Mouse (Mus musculus) hindbrain, embryonic 16.5 days (tissue): ENCODE measurements around the gene Cldn2. TPM values are rescaled to one million over a fixed set of nuclear protein-coding genes. Genes with fewer than 3 reads are reported as not detected.
A peak's percentile ranks its signal among the peaks of the same experiment; 100 is the strongest.
"Not testable (repeated sequence)": the region's sequence is repeated elsewhere in the genome, so short reads cannot be mapped to it uniquely, and the experiment has no call there.

ENCODE experiments used
- ATAC-seq: fragments of 200-750 bp; cut with Nextera tagmentation; 2 replicates; pipeline ENCODE4 v1.8.0; 2017; ENCODE audit warnings: moderate TSS enrichment, moderate library complexity
- H3K27ac ChIP-seq: fragments of 300-500 bp; sonication (generic); 2 replicates; pipeline ENCODE4 v1.5.1; 2014; ENCODE audit warnings: low read depth, mild to moderate bottlenecking, control low read depth, low read length, moderate library complexity
- H3K27me3 ChIP-seq: fragments of 300-500 bp; sonication (generic); replicated peaks from 2 replicates; pipeline ENCODE4 v1.6.1; 2014; ENCODE audit warnings: low read length; ENCODE audit not compliant: control insufficient read depth, insufficient read depth
- H3K36me3 ChIP-seq: fragments of 300-500 bp; sonication (generic); 2 replicates; pipeline ENCODE4 v1.6.1; 2014; ENCODE audit warnings: mild to moderate bottlenecking, low read length, moderate library complexity, mixed read lengths; ENCODE audit not compliant: control insufficient read depth, insufficient read depth
- H3K4me1 ChIP-seq: fragments of 300-500 bp; sonication (generic); 2 replicates; pipeline ENCODE4 v1.6.1; 2014; ENCODE audit warnings: low read depth, low read length; ENCODE audit not compliant: control insufficient read depth, insufficient read depth
- H3K4me2 ChIP-seq: fragments of 300-500 bp; sonication (generic); 2 replicates; pipeline ENCODE4 v1.6.1; 2014; ENCODE audit warnings: mild to moderate bottlenecking, low read length, control low read depth, moderate library complexity
- H3K4me3 ChIP-seq: fragments of 300-500 bp; sonication (generic); 2 replicates; pipeline ENCODE4 v1.5.1; 2014; ENCODE audit warnings: mild to moderate bottlenecking, low read length, control low read depth, moderate library complexity
- H3K9ac ChIP-seq: fragments of 300-500 bp; sonication (generic); 2 replicates; pipeline ENCODE4 v1.6.1; 2014; ENCODE audit warnings: low read depth, mild to moderate bottlenecking, control low read depth, low read length, moderate library complexity
- H3K9me3 ChIP-seq: fragments of 300-500 bp; sonication (generic); 2 replicates; pipeline ENCODE4 v1.6.1; 2014; ENCODE audit warnings: mild to moderate bottlenecking, low read length, moderate library complexity; ENCODE audit not compliant: control insufficient read depth
- WGBS: fragments of 180-500 bp; shearing (Covaris S2); extraction: QIAGEN DNeasy Blood & Tissue Kit; methylation state at CpG from one replicate; pipeline ENCODE4 v1.1.7; 2014; 5-methylcytosine and 5-hydroxymethylcytosine counted together
- polyA plus RNA-seq: library from polyadenylated mRNA; unstranded; fragments of >200 nt; fragmentation: Nextera tagmentation; extraction: Ambion mirVana; gene quantifications from 2 replicates; pipeline ENCODE4 v1.2.1, GENCODE M21; 2015

The Cldn2 gene
- 3.0 and 3.7 TPM in 2 replicates for polyA plus RNA-seq

GRCm38 (mm10) chrX:139800406-139800878 lies at the start of gene Cldn2:
Gene Cldn2, plus strand, starts transcription at chrX:139800828.
- Histone ChIP-seq H3K4me3 (no peak within 1 kb of the TSS), H3K27me3 (no peaks in the 10 kb centered on the region), H3K4me2 (no peak within 1 kb of the TSS), H3K9ac (no peak within 1 kb of the TSS), H3K4me1 (no peaks in the 10 kb centered on the region), H3K36me3 (no peaks in the 10 kb centered on the region), H3K9me3 (no peaks in the 10 kb centered on the region), H3K27ac (no peak within 1 kb of the TSS)
- ATAC-seq: no peak
- WGBS: 61% methylated on average over 7 of the region's 8 CpGs

- H3K9me3 ChIP-seq: no peaks in the 10 kb centered on the region
- H3K27ac ChIP-seq: no peak overlapping the region
- no peaks in the 10 kb centered on the region for H3K4me1 ChIP-seq
- 0% methylated on average over 1 of the region's 1 CpGs for WGBS
- H3K36me3 ChIP-seq: no peaks in the 10 kb centered on the region
- no peak overlapping the region for H3K4me2 ChIP-seq
- H3K4me3 ChIP-seq: no peak overlapping the region
- no peak for ATAC-seq
- no peaks in the 10 kb centered on the region for H3K27me3 ChIP-seq
- no peak overlapping the region for H3K9ac ChIP-seq
Measured at GRCm38 (mm10) chrX:139751855-139752254, 48.8 kb upstream of the Cldn2 start.

- not testable (repeated sequence) for H3K27ac ChIP-seq, H3K36me3 ChIP-seq, ATAC-seq, H3K4me2 ChIP-seq, H3K9me3 ChIP-seq, H3K27me3 ChIP-seq, H3K4me3 ChIP-seq, H3K4me1 ChIP-seq, H3K9ac ChIP-seq
- 95% methylated on average over 3 of the region's 3 CpGs for WGBS
Measured at GRCm38 (mm10) chrX:139758634-139759033, 42.0 kb upstream of the Cldn2 start.

GRCm38 (mm10) chrX:139762546-139762945 lies 38.1 kb upstream of the Cldn2 start:
- WGBS: 84% methylated on average over 2 of the region's 2 CpGs
- H3K27me3 ChIP-seq: no peaks in the 10 kb centered on the region; the same call in 1 of the 2 replicates
- no peak overlapping the region for H3K4me2 ChIP-seq
- H3K9ac ChIP-seq: no peak overlapping the region
- no peak overlapping the region for H3K27ac ChIP-seq
- H3K9me3 ChIP-seq: no peaks in the 10 kb centered on the region
- no peak for ATAC-seq
- no peaks in the 10 kb centered on the region for H3K36me3 ChIP-seq
- no peak overlapping the region for H3K4me3 ChIP-seq
- H3K4me1 ChIP-seq: no peaks in the 10 kb centered on the region

GRCm38 (mm10) chrX:139769975-139770637 lies 30.5 kb upstream of the Cldn2 start:
- 51% methylated on average over 13 of the region's 13 CpGs for WGBS

GRCm38 (mm10) chrX:139774309-139775083 lies 26.1 kb upstream of the Cldn2 start:
- Histone ChIP-seq H3K4me2 (no peak overlapping the region), H3K27ac (no peak overlapping the region), H3K36me3 (no peaks in the 10 kb centered on the region), H3K4me1 (no peaks in the 10 kb centered on the region), H3K27me3 (peaks cover 3% of the 10 kb centered on the region; the same call in 1 of the 2 replicates), H3K9ac (no peak overlapping the region), H3K4me3 (no peak overlapping the region), H3K9me3 (no peaks in the 10 kb centered on the region)
- ATAC-seq: 0 out of 2 replicates have a peak, but pooled peaks have one; percentile 40
- WGBS: 32% methylated on average over 18 of the region's 18 CpGs

More at GRCm38 (mm10) chrX:139769975-139770637, 30.5 kb upstream of the Cldn2 start:
- Histone ChIP-seq H3K9me3 (no peaks in the 10 kb centered on the region), H3K4me1 (no peaks in the 10 kb centered on the region), H3K4me2 (no peak overlapping the region), H3K27me3 (peaks cover 3% of the 10 kb centered on the region; the same call in 1 of the 2 replicates), H3K4me3 (no peak overlapping the region), H3K27ac (no peak overlapping the region), H3K36me3 (no peaks in the 10 kb centered on the region), H3K9ac (no peak overlapping the region)
- ATAC-seq: peak; percentile 73; the same call in 1 of the 2 replicates

GRCm38 (mm10) chrX:139775084-139775612 lies 25.5 kb upstream of the Cldn2 start:
- Histone ChIP-seq H3K36me3 (no peaks in the 10 kb centered on the region), H3K4me3 (no peak overlapping the region), H3K4me1 (no peaks in the 10 kb centered on the region), H3K27me3 (peaks cover 3% of the 10 kb centered on the region; the same call in 1 of the 2 replicates), H3K27ac (no peak overlapping the region), H3K9ac (no peak overlapping the region), H3K4me2 (no peak overlapping the region), H3K9me3 (no peaks in the 10 kb centered on the region)
- WGBS: 75% methylated on average over 7 of the region's 7 CpGs
- no peak for ATAC-seq

GRCm38 (mm10) chrX:139777357-139777756 lies 23.3 kb upstream of the Cldn2 start:
- WGBS: 46% methylated on average over 4 of the region's 4 CpGs
- Histone ChIP-seq H3K9ac (no peak overlapping the region), H3K27me3 (peaks cover 9% of the 10 kb centered on the region; the same call in 1 of the 2 replicates), H3K36me3 (no peaks in the 10 kb centered on the region), H3K4me1 (no peaks in the 10 kb centered on the region), H3K27ac (no peak overlapping the region), H3K4me2 (no peak overlapping the region), H3K9me3 (no peaks in the 10 kb centered on the region), H3K4me3 (no peak overlapping the region)
- no peak for ATAC-seq

GRCm38 (mm10) chrX:139778886-139779285 lies 21.7 kb upstream of the Cldn2 start:
- Histone ChIP-seq H3K4me3 (no peak overlapping the region), H3K9me3 (no peaks in the 10 kb centered on the region), H3K27me3 (peaks cover 9% of the 10 kb centered on the region; the same call in 1 of the 2 replicates), H3K9ac (no peak overlapping the region), H3K36me3 (no peaks in the 10 kb centered on the region), H3K4me1 (no peaks in the 10 kb centered on the region), H3K4me2 (no peak overlapping the region), H3K27ac (no peak overlapping the region)
- WGBS: 67% methylated on average over 1 of the region's 1 CpGs
- no peak for ATAC-seq
